Mouse (Mus musculus) embryo, embryonic 11.5 days (tissue): ENCODE data around the gene Ubn1.

Experiments
- DNase-seq: peaks from one replicate; pipeline ENCODE4 v3.0.0-alpha.2; 2012; ENCODE audit warnings: low read depth, low spot score

Gene Ubn1

DNA sequence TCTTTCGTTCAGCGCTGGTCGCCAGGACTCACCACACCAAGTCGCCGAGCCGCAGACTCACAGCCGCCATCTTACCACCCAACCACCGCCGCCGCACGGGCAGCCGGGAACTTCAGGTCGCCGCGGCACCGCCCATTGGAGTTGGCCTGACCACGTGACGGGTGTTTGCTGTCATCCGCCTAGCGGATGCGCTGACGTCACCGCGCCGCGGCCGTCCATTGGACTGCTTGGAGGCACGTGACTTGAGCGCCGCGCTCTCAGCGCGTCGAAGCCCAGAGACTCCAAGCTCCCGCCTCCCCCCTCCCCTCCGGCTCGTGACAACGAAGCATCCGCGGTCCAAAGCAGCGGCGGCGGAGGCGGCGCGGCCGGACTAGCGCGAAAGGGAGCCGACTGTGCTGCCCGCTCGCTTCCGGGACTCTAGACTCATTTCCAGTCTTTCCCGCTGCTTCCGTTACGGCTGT, at the start of gene Ubn1, which contains the start of gene Glyr1:
Ubn1 (plus strand) TSS at position 284 of the 461 bp plus-strand sequence.
Glyr1 (minus strand) TSS at position 90 of the 461 bp plus-strand sequence.
- peak; percentile 100 for DNase-seq

DNA sequence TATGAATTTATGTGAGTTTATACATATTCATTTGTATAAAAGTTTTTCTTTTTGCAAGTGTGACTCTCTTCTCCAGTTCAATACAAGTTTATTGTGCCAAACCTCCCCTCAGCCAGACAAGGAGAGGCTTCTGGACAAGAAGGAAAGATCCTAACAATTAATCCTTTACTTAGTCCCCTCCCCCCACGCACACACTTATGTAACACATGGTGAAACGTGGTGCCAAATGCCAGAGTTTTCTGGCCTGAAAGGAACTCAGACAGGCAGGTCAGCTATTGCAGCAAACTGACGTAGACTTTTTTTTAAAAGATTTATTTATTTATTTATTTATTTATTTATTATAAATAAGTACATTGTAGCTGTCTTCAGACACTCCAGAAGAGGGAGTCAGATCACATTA, 49.2 kb upstream of the Ubn1 start:
- DNase-seq, result no peak

DNA sequence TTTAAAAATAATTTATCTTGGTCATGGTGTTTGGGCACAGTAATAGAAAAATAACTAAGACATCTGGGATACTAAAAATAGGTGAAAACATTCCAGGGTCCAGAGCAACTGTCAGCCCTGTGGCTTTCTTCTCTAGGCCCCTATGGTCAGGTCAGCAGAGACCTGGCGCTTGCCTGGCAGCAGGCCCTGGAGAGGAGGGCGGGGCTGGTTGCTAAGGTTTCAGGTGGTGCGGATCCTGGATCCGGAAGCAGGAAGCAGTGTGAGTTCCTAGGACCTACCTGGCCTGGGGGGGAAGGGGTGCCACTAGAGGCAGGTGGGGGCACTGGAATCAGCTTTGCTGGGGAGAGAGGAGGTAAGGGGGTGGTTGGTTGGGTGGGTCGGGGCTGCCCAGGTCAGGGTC, 42.8 kb upstream of the Ubn1 start, which contains the start of gene Smim22:
Smim22 (plus strand) TSS at position 222 of the 400 bp plus-strand sequence.
- no peak for DNase-seq

DNA sequence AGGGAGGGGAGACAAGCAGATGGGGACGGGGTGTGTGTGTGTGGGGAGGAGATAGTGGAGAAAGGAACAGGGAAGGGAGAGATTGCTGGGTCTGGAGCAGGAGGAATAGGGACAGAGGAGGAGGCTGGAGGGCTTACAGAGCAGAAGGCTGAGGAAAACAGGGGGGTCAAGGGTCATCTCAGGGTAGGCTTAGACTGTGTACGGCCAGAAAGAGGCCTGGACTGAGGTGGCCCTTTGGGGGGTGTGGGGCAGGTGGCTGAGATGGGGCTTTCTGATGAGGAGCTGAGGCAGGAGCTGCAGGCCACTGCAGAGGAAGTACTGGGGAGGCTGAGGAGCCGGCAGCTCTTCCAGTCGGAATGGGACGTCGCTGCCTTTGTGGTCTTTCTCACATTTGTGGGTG, 42.4 kb upstream of the Ubn1 start:
- no peak for DNase-seq

DNA sequence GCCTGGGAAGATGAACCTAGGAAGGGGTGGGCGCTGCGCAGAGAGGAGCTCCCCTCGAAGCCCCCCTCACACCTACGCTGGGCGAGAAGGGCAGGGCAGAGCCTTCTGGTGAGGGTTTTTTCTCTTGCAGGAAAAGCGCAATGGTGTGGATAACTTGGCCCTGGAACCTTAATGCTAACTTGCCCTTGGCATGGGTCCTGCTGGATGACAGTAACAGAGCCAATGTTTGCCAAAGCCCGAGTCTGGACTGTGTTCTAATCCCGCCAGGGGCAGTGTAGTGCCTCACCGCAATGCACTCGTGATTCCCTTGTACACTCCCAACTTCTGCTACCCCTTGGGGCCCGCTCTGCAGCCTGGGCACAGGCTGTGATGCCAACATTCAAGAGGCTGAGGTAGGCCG, 41.8 kb upstream of the Ubn1 start:
- no peak for DNase-seq

GRCm38 (mm10) chr16:5010371-5010935, 39.4 kb upstream of the Ubn1 start:
- no peak for DNase-seq

- DNase-seq, result no peak
These were observed 38.6 kb upstream of the Ubn1 start for GRCm38 (mm10) chr16:5011285-5011684.

DNA sequence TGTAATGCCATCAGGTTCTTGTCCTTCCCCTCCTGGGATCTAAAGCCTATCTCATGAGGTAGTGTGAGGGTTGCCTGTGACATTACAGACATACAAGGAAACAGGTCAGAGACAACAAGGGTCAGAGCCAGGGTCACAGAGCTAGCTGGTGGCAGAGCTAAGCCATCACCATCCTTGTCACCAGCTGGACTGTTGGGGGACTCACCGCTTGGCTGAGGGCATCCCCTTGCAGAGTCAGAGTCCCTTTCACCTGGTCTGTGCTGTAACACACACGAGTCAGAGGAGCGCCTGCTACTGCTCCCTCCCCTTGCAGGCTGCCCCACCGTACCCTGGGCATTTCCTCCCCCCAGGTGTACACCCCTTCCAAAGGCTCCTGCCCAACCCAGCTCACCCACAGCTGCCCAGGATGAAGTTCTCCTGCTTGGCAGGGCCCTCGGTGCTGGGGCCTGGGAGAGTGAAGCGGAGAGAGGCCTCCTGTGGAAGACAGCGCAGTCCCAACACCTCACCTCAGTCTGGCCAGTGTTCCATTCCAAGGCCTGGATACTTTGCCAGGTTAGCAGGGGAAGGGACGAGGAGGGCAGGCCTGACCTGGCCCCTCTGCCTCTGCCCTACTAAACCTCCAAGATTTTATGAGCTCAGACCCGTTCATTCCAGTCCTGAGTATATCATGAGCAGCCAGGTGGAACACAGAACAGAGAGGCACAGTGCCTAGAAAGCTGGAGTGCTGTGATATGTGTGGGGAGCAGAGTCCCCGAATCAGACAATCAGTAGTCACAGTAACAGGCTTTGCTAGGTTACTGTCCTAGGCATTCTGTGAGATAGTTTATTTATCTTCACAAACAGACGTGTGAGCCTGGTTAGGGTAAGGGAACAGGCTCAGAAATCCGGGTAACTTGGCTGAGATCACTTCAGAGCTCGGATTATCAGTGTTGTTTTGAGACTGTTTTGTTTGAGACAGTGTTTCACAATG, 37.5 kb upstream of the Ubn1 start:
- DNase-seq, result no peak

DNA sequence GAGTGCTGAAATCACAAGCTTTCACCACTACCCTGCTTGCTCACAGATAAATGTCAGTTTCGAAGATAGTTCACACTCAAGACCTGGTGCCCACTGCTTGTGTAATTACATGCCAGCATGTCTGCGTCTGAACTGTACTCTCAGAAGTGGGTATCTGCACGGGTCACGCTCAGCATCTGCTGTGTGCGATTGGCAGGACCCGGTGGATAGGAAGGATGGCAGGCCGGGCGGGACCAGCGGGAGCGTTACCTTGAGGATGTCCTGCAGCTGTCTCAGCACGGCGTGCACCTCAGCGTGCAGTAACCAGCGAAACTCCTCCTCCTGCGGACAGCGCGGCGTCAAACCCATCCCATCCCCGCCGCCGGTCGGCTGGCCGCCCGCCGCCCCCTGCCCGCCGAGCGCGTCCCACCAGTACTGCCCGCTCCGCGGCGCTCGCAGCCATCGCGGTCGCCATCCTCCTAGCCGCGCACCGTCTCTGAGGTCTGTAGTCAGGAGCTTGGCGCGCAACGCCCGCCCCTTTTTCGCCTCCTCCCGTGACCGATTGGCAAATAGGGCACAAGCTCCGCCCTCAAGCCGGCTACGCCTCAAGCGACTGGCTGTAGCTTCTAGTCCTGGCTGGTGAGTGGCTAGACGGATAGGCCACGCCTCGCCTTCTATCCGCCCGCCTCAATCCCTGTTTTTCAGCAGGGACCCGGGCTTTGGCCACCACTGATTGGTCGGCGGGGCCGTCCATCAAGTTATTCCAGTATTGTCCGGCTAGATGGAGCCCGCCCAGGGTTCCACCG, 36.6 kb upstream of the Ubn1 start, which contains the start of gene Rogdi:
Rogdi (minus strand) TSS at position 500 of the 785 bp plus-strand sequence.
- DNase-seq, result peak; percentile 98

- DNase-seq, result no peak
These were observed 35.3 kb upstream of the Ubn1 start for GRCm38 (mm10) chr16:5014578-5014977.

- DNase-seq, result no peak
These were observed 25.8 kb upstream of the Ubn1 start for GRCm38 (mm10) chr16:5024021-5024420.

- no peak for DNase-seq
These were observed 20.0 kb upstream of the Ubn1 start for GRCm38 (mm10) chr16:5029847-5030246.

- no peak for DNase-seq
These were observed 14.3 kb upstream of the Ubn1 start for GRCm38 (mm10) chr16:5035591-5035990.

DNA sequence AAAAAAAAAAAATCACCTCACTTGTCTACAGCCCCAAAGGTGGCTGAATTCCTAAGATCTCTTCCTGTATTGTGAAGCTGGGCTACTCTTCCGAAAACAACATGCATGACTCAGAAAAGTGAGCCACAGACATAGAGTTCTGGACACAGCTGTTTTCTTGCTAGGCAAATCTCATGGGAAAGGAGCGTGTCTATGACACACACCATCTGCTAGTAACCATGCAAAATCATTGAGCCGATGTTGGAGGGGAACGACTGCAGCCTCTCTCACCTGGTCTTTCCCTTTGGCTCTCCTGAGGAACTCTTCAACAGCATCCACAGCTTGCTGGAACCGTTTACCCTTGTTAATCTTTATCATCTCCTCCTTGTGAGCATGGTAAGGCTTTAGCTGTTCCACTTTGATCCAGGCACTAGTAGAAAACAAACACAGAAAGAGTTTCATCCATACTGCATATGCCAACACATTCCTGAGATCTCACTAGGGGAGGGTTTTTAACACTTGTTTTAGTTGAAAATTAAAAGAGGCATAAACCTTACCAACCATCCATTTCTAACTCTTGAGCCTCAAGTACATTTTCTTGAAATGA, 13.1 kb upstream of the Ubn1 start:
- no peak for DNase-seq

GRCm38 (mm10) chr16:5045322-5045721, 4.5 kb upstream of the Ubn1 start:
- no peak for DNase-seq

DNA sequence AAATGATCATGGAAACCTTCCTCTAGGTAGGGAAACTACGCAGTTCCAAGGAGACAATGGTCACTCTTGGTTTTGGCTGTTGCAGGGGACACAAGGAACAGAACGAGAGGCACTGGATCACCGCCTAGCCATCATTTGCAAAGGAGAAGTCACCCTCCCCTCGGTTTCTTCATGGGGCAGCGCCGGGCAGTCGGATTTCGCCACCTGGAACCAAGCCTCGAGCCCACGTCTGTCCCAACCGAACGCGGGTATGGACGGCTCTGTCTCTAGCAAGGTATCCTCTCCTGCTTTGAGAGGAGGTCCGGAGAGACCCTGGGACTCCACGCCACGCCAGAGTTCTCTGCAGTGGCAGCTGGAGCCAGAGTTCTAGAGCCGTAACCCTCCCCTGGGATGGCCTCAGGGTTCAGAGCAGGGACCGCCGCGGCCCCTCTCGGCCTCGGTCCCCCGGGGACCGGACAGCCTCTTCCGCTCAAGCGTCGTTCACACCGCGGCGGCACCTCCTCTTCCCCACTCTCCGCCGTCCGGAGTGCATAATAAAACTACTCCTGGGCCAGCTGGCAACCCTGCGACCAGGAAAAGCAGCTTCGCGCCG, 579 bp upstream of the Ubn1 start:
- DNase-seq, result no peak

DNA sequence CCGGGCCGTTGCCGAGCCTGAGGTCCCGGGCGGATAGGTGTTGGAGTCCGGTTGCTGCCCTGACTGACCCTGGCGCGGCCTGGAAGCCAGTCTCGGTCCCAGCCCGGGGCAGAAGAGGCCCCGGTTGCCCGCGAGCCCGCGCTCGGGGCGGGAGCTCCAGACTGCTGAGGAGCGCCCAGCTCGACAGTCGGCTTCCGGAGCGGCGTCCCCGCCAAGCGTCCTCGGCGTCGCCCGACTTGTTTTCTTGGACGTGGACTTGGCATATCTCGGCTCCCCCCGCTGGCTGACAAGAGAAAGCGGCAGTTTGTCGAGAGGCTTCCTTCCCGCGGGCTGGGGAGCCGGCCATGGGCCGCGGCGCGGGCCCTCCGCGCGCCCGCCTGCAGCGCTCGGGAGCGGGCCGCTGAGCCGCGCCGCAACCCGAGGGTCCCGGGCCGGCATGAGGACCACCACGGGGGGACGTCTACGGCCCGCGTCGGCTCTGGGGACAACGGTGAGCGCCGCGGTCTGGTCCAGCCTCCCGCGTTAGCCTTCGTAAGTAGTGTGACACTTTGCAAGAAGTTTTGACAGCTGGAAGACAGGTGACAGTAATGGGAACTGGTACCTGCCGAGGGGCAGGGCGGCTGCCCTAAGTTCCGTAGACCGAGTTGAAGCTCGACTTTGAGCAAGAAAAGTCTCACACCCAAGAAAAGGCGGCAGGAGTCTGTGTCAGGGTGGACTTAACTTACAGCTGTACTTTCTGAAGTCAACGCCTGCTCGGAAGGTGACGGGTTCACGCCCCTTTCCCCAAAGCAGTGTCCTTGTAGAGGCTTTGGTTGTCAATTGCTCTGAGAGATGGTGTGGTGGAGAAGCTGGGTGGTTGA, 624 bp downstream of the Ubn1 start:
- DNase-seq, result peak; percentile 42

DNA sequence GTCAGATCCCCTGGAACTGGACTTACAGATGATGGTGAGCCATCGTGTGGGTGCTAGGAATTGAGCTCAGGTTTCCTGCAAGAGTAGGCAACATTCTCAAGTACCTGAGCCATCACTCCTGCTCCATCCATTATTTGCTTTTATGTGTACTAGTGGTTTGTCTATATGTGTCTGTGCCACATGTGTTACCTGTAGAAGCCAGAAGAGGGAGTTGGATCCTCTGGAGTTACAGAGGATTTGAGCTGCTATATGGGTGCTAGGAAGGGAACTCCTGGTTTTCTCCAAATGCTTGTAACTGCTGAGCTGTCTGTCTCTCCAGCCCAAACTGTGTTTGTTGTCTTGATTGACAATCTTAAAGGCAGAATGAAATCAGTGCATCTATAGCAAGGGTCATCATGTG, 8.3 kb downstream of the Ubn1 start:
- DNase-seq, result no peak

GRCm38 (mm10) chr16:5063472-5063871, 13.6 kb downstream of the Ubn1 start:
- no peak for DNase-seq

GRCm38 (mm10) chr16:5070321-5070720, 20.5 kb downstream of the Ubn1 start:
- DNase-seq, result no peak
